Mouse (Mus musculus): ENCODE measurements at regions not wholly inside any gene's neighbourhood (a gene's known extent, or its start where the extent isn't known, plus 50 kb on each side); places are given as distances from the start of the nearest gene placed in this dataset.

DNA sequence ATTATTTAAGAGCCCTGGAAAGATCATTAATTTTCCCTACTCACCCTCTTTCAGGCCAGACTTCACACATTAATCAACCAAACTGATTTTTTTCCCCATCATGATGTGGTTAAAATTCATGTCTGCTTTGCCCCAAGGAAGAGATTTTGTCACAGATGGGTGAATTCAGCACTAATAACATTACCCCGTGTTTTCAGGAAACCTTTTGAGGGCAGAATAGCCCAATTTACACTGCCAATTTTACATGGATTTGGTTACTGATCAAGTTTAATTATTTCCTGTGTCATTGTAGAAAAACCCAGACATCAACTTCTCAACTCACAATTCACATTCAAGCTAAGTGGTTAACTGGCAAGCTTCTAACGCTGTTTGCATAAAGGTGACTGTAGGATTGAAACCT, 233.4 kb downstream of the Hdgfl1 start:
- no peak for TF ChIP-seq CTCF (IDR thresholded peaks at IDR 0.05; ENCODE audit: borderline replicate concordance, extremely low read depth, insufficient read depth, insufficient read length)
- no peak for TF ChIP-seq POLR2A (IDR thresholded peaks at IDR 0.05; ENCODE audit: borderline replicate concordance, extremely low read depth, insufficient read depth, insufficient read length, poor library complexity, severe bottlenecking)

Measured in brain, embryonic 14.5 days (tissue).